Mouse (Mus musculus): Measurements from ENCODE around the gene Braf. TPM values are rescaled to one million over a fixed set of nuclear protein-coding genes. Genes with fewer than 3 reads are reported as not detected.
"Not testable (repeated sequence)": the region's sequence is repeated elsewhere in the genome, so short reads cannot be mapped to it uniquely, and the experiment has no call there.

Gene Braf
- polyA plus RNA-seq, 1 experiment from 2014 or later: 18.9 TPM

DNA sequence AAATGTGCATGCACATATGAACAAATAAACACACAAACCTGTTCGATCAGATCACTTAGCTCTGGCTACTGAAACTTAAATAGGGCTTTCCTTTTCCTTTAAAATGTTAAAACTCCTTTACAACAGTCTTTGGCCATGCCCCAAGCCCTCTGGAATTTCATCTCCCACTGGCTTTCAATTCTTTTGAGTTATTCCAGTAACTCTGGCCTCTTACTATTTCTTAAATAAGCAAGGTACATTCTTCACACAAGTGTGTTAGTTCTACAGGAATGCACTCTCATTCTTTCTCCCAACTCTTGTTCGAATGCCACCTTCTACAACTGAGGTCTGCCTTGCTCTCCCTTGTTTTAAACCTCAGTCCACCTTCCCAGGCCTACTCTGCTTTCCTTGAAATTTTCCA, 8.2 kb downstream of the Braf start:
- Histone ChIP-seq H3K4me3 (no peak overlapping the region), H3K4me2 (replicated peaks) (no peak overlapping the region), H3K27me3 (no peaks in the 10 kb centered on the region), H3K36me3 (no peaks in the 10 kb centered on the region), H3K9me3 (no peaks in the 10 kb centered on the region), H3K9ac (no peak overlapping the region), H3K27ac (no peak overlapping the region), H3K4me1 (no peaks in the 10 kb centered on the region)
- 84% methylated on average over 2 of the region's 2 CpGs for WGBS
- no peak for ATAC-seq (ENCODE audit: insufficient number of reproducible peaks, insufficient read depth, low FRiP score, low TSS enrichment)

DNA sequence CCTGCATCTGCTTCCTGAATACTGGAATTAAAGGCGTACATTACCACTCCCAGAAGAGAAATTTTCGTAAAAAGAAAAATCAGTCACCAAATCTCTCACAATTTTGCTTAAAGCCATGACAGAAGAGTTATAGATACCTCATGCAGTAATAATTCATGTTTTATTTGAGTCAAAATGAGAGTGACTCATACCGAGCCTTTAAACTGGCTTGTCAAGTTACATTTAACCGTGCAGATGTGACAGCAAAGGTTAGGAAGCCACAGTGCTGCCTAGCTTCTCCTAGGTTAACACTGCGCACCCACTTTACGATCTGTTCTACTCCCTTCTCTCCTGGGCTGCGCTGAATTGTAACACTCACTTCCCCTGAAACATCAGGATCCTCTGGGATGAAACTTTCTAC, 10.9 kb downstream of the Braf start:
- Histone ChIP-seq H3K4me1 (no peaks in the 10 kb centered on the region), H3K4me2 (replicated peaks) (no peak overlapping the region), H3K4me3 (no peak overlapping the region), H3K9ac (no peak overlapping the region), H3K36me3 (no peaks in the 10 kb centered on the region), H3K27me3 (no peaks in the 10 kb centered on the region), H3K27ac (no peak overlapping the region), H3K9me3 (no peaks in the 10 kb centered on the region)
- 77% methylated on average over 7 of the region's 7 CpGs for WGBS
- no peak for ATAC-seq (ENCODE audit: insufficient number of reproducible peaks, insufficient read depth, low FRiP score, low TSS enrichment)

DNA sequence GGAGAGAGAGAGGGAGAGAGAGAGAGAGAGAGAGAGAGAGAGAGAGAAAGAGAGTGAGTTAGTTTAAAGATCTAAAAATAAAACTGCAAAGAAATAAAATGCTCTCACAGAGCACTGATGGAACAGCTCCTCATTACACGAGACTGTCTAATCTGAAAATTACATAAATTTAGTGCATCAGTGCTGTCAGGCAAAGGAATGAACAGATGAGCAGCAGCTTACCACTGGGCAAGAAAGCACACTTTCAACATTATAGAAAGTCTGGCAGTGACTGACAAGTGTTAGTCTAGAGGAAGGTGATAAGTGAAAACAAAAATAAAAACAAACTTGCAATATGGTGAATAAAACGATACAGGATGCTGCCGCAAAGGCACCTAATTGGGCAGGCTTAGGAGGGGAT, 11.9 kb downstream of the Braf start:
- WGBS: 56% methylated on average over 3 of the region's 3 CpGs
- H3K36me3 ChIP-seq: no peaks in the 10 kb centered on the region
- H3K27ac ChIP-seq: no peak overlapping the region
- no peak overlapping the region for H3K4me2 ChIP-seq (replicated peaks)
- no peak overlapping the region for H3K9ac ChIP-seq
- no peak for ATAC-seq (ENCODE audit: insufficient number of reproducible peaks, insufficient read depth, low FRiP score, low TSS enrichment)
- H3K9me3 ChIP-seq: no peaks in the 10 kb centered on the region
- no peaks in the 10 kb centered on the region for H3K4me1 ChIP-seq
- H3K27me3 ChIP-seq: no peaks in the 10 kb centered on the region
- H3K4me3 ChIP-seq: no peak overlapping the region

DNA sequence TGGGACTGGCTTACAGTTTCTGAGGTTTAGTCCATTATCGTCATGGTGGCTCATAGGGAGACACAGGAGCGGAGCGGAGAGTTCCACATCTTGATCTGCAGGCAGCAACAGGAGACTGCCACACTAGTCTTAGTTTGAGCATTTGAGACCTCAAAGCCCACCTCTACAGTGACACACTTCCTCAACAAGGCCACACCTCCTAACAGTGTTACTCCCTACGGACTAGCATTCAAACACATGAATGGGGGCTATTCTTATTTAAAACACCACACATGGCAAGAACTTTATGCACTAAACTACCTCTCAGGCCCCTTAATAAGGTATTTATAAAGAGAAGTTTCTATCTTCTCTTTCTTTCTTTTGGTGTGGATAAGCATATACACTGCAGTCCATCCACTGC, 19.6 kb downstream of the Braf start:
- Histone ChIP-seq H3K27me3 (no peaks in the 10 kb centered on the region), H3K4me2 (replicated peaks) (no peak overlapping the region), H3K4me1 (no peaks in the 10 kb centered on the region), H3K4me3 (no peak overlapping the region), H3K9me3 (no peaks in the 10 kb centered on the region), H3K36me3 (no peaks in the 10 kb centered on the region), H3K9ac (no peak overlapping the region), H3K27ac (no peak overlapping the region)
- no peak for ATAC-seq (ENCODE audit: insufficient number of reproducible peaks, insufficient read depth, low FRiP score, low TSS enrichment)
- WGBS: 94% methylated on average over 4 of the region's 4 CpGs

DNA sequence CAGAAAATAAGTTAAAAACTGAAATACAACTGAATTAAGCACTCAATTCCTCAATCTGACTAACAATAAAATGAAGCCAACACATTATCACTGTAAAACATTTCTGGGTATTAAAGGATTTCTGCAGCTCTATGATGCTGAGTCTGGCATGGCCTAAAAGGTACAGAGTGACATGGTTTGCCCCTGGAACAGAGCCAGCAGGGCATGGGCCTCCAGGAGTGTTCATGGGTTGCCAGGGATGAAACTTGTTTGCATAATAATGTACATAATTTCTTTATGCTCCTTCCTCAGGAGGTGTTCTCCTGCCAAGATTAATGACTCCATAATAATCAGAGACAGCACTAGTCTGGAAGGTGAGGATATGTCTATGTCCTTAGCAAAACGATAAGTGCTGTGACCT, 32.1 kb downstream of the Braf start:
- no peak for ATAC-seq (ENCODE audit: insufficient number of reproducible peaks, insufficient read depth, low FRiP score, low TSS enrichment)
- no peak overlapping the region for H3K9ac ChIP-seq
- H3K4me1 ChIP-seq: no peaks in the 10 kb centered on the region
- H3K4me3 ChIP-seq: no peak overlapping the region
- H3K9me3 ChIP-seq: no peaks in the 10 kb centered on the region
- H3K27ac ChIP-seq: no peak overlapping the region
- H3K4me2 ChIP-seq (replicated peaks): no peak overlapping the region
- 91% methylated on average over 1 of the region's 1 CpGs for WGBS
- no peaks in the 10 kb centered on the region for H3K36me3 ChIP-seq
- no peaks in the 10 kb centered on the region for H3K27me3 ChIP-seq

DNA sequence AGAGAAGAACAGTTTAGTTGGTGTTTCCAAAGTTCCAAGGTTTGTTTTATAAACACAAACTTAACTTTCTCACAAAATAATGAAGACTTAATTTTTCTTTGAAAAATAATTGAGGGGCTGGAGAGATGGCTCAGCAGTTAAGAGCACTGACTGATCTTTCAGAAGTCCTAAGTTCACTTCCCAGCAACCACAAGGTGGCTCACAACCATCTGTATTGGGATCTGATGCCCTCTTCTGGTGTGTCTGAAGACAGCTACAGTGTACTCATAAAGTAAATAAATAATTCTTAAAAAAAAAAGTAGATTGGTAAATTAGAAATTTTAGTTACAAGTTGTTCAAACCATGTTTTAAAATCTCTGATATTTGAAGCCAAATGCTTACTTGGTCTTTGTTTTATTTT, 38.4 kb downstream of the Braf start:
- not testable (repeated sequence) for H3K4me3 ChIP-seq; H3K27ac ChIP-seq; H3K27me3 ChIP-seq; H3K9ac ChIP-seq; H3K4me1 ChIP-seq; H3K36me3 ChIP-seq; H3K9me3 ChIP-seq; ATAC-seq (ENCODE audit: insufficient number of reproducible peaks, insufficient read depth, low FRiP score, low TSS enrichment); H3K4me2 ChIP-seq (replicated peaks)

DNA sequence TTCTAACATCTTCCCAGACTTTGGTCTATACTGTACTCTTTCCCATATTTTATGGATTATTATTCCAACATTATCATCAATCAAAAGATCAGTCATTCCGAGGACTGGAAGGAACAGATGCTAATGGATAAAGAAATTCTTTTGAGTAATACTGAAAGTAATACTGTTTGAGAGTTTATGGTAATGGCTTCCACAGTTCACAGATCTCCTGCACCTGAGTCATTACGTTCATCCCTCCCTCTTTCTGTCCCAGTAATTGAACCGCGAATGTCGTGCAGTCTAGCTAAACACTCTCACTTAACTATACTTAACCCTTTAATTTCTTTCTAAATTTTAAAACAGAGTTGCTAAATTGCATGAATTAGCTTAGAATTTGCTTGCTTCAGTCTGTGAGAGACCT, 43.5 kb downstream of the Braf start:
- no peak for ATAC-seq (ENCODE audit: insufficient number of reproducible peaks, insufficient read depth, low FRiP score, low TSS enrichment)
- WGBS: 51% methylated on average over 5 of the region's 5 CpGs
- H3K27ac ChIP-seq: no peak overlapping the region
- no peak overlapping the region for H3K9ac ChIP-seq
- no peak overlapping the region for H3K4me3 ChIP-seq
- H3K9me3 ChIP-seq: 0 out of 2 replicates have a peak, but pooled peaks cover 2% of the 10 kb centered on the region
- H3K36me3 ChIP-seq: peaks cover 11% of the 10 kb centered on the region
- H3K4me1 ChIP-seq: no peaks in the 10 kb centered on the region
- no peak overlapping the region for H3K4me2 ChIP-seq (replicated peaks)
- no peaks in the 10 kb centered on the region for H3K27me3 ChIP-seq

DNA sequence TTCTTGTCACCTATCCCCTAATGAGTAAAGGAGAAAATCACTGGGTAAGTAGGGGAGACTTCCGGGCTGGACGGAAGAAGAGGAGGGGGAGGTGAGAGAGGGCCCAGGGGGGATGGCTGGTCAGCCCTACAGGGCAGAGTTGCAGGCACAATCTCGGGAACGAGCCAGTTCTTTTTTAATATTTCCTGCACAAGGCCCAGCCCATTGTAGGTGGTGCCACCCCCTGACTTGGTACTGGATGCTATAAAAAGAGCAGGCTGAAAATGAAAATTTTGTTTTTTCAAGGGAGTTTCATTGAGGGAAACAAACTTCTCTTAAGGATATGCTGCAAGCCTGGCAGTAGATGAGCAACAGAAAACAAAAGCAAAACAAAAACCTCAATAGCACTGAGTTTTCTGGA, 44.7 kb downstream of the Braf start:
- Histone ChIP-seq H3K4me3 (no peak overlapping the region), H3K9ac (no peak overlapping the region), H3K27ac (no peak overlapping the region), H3K27me3 (no peaks in the 10 kb centered on the region), H3K36me3 (peaks cover 15% of the 10 kb centered on the region), H3K4me1 (no peaks in the 10 kb centered on the region), H3K9me3 (0 out of 2 replicates have a peak, but pooled peaks cover 2% of the 10 kb centered on the region), H3K4me2 (replicated peaks) (no peak overlapping the region)
- 20% methylated on average over 4 of the region's 4 CpGs for WGBS
- ATAC-seq (ENCODE audit: insufficient number of reproducible peaks, insufficient read depth, low FRiP score, low TSS enrichment): no peak

DNA sequence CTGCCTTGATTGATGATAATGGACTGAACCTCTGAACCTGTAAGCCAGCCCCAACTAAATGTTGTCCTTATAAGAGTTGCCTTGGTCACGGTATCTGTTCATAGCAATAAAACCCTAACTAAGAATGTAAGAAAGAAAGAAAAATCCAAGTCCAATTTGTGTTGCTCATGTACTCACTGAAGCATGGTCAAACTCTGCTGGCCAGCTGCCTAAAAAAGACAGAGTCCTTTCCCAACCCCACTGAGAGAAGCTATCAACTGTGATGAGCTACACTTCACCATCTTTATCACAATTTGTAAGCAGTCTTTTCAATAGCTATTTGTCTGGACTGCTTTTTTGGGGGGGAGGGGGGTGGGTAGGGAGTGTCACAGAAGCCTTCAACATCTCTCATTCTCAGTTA, 47.0 kb downstream of the Braf start:
- Histone ChIP-seq H3K27me3 (no peaks in the 10 kb centered on the region), H3K9ac (no peak overlapping the region), H3K4me2 (replicated peaks) (no peak overlapping the region), H3K4me1 (no peaks in the 10 kb centered on the region), H3K27ac (no peak overlapping the region), H3K36me3 (peaks cover 17% of the 10 kb centered on the region), H3K4me3 (no peak overlapping the region), H3K9me3 (0 out of 2 replicates have a peak, but pooled peaks cover 2% of the 10 kb centered on the region)
- 100% methylated on average over 1 of the region's 1 CpGs for WGBS
- ATAC-seq (ENCODE audit: insufficient number of reproducible peaks, insufficient read depth, low FRiP score, low TSS enrichment): no peak

DNA sequence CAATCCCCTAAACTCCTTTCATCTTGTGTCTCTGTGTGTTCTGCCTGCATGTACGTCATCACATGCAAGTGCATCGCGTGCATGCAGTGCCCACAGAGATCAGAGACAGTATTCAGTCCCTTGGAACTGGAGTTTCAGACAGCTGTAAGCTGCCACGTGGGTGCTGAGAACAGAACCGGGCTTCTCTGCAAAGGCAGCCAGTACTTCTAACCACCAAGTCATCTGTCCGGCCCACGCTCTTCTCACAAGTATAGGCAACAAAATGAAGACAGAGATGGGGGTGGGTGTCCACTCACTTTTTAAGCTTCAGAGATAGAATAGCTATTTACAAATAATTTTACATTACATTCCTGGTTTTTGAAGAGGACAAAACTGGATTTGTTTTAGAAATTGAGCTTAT, 50.2 kb downstream of the Braf start:
- Histone ChIP-seq H3K27me3 (no peaks in the 10 kb centered on the region), H3K27ac (no peak overlapping the region), H3K4me1 (no peaks in the 10 kb centered on the region), H3K9ac (no peak overlapping the region), H3K4me2 (replicated peaks) (no peak overlapping the region), H3K9me3 (0 out of 2 replicates have a peak, but pooled peaks cover 2% of the 10 kb centered on the region), H3K36me3 (peaks cover 21% of the 10 kb centered on the region), H3K4me3 (no peak overlapping the region)
- 83% methylated on average over 7 of the region's 7 CpGs for WGBS
- ATAC-seq (ENCODE audit: insufficient number of reproducible peaks, insufficient read depth, low FRiP score, low TSS enrichment): no peak

DNA sequence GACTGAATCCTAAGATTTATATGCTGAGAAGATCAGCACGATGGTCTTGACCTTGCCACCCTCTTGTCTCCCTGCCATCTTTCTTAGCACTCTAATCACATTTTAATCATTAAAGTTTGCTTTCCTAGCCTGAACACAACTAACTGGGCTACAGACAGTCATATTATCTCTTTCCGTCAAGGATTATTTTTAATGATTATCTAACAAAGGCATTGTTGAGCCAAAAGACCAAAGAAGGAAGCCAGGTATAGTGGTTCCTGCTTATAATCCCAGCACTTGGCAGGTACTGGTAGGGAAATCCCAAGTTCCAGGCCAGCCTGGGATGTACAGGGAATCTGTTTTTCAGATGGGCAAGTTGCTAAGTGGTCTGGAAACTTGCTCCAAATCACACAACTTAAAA, 114.0 kb downstream of the Braf start:
- 95% methylated on average over 2 of the region's 2 CpGs for WGBS
- no peak overlapping the region for H3K4me3 ChIP-seq
- ATAC-seq (ENCODE audit: insufficient number of reproducible peaks, insufficient read depth, low FRiP score, low TSS enrichment): no peak
- H3K4me1 ChIP-seq: no peaks in the 10 kb centered on the region
- H3K27me3 ChIP-seq: no peaks in the 10 kb centered on the region
- peaks cover 27% of the 10 kb centered on the region for H3K36me3 ChIP-seq
- no peak overlapping the region for H3K4me2 ChIP-seq (replicated peaks)
- H3K9ac ChIP-seq: no peak overlapping the region
- H3K27ac ChIP-seq: no peak overlapping the region
- H3K9me3 ChIP-seq: no peaks in the 10 kb centered on the region

DNA sequence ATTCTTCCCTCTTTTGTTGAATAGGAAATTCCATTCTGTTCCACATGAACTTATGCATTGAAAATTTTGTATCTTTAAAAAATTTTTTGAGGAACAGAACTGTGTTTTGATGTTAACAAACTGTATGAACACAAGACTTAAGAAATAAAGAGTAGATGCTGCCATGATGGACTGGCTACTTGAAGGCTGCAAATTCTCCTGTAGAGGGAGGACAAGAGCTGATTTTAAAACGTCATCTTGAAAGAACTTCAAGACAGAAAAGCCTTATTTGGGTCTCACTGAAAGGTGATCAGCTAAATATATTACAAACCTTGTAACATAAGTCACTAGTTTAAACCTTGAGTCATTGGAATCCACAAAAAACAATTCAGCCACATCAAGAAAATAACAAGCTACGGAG, 115.1 kb downstream of the Braf start:
- ATAC-seq (ENCODE audit: insufficient number of reproducible peaks, insufficient read depth, low FRiP score, low TSS enrichment): no peak
- WGBS: 70% methylated on average over 2 of the region's 2 CpGs
- no peak overlapping the region for H3K27ac ChIP-seq

DNA sequence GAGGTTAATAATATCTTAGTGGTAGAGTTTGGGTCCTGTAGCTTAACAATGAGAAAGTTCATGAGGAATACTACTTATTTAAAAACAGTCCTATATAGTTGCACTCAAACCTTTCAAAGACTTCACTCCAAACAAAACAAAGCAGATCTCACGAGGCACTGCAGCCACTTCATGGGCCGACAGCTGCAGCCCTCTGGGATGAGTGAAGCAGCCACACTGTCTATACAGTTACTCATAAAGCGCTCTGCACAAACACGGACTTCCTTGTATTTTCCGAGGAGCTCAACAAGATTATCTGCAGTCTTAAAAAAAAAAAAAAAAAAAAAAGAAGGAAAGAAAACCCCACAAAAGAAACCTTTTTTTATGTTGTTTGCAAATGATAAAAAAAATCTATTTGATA, 117.9 kb downstream of the Braf start:
- Histone ChIP-seq H3K9ac (no peak overlapping the region), H3K27ac (no peak overlapping the region), H3K4me2 (replicated peaks) (no peak overlapping the region), H3K36me3 (peaks cover 5% of the 10 kb centered on the region), H3K4me3 (no peak overlapping the region), H3K27me3 (no peaks in the 10 kb centered on the region), H3K4me1 (no peaks in the 10 kb centered on the region), H3K9me3 (no peaks in the 10 kb centered on the region)
- WGBS: 73% methylated on average over 5 of the region's 5 CpGs
- no peak for ATAC-seq (ENCODE audit: insufficient number of reproducible peaks, insufficient read depth, low FRiP score, low TSS enrichment)

More for the DNA sequence above, 115.1 kb downstream of the Braf start:
- H3K9ac ChIP-seq: no peak overlapping the region
- no peak overlapping the region for H3K4me3 ChIP-seq
- no peaks in the 10 kb centered on the region for H3K27me3 ChIP-seq
- no peaks in the 10 kb centered on the region for H3K4me1 ChIP-seq
- H3K36me3 ChIP-seq: peaks cover 18% of the 10 kb centered on the region
- no peaks in the 10 kb centered on the region for H3K9me3 ChIP-seq
- H3K4me2 ChIP-seq (replicated peaks): no peak overlapping the region

All from embryonic facial prominence, embryonic 12.5 days (tissue).